Mouse (Mus musculus): Measurements from ENCODE around the gene Coq8a. TPM values are rescaled to one million over a fixed set of nuclear protein-coding genes. Genes with fewer than 3 reads are reported as not detected.
A peak's percentile ranks its signal among the peaks of the same experiment; 100 is the strongest.

The Coq8a gene
- polyA plus RNA-seq (2015; fragmentation: Nextera tagmentation; extraction: Ambion mirVana): 1.5 and 1.6 TPM in 2 replicates

DNA sequence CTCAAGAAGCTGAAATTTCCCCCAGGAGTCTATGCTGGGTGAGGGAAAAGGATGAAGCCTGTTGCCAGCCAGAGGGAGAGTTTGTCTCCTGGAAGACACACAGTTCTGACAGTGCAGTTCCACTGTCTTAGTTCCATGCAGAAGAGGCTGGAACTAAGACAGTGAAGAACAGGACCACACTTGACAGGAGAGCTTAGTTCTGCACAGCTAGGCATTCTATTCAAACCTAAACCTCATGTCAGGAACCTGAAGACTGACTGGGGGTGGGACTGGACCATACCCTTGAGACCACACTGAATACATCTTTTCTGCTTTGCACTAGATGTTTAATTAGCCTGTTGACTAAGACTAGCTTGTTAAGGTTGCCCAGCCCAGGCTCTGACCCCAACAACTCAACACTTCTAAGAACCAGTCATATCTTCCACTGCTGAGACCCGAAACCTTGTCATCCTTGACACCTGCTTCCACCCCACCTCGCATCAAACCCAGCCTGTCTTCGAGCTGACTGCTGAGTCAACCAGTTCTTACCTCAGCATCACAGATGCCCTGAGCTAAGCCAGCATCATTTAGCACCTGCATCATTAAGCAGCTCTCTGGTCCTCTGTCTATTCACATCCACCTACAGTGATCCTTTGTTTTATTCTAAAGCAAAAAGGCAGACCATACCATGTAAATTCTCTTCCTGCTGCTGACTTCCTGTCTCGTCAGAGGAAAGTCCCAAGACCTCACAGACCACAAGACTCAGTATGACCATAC lies at the start of gene Coq8a:
Coq8a (minus strand) TSS at position 644 of the 756 bp plus-strand sequence.
- no peaks in the 10 kb centered on the region for H3K36me3 ChIP-seq (ENCODE audit: poor library complexity, severe bottlenecking)
- H3K9ac ChIP-seq: no peak within 1 kb of the TSS
- peaks cover 12% of the 10 kb centered on the region for H3K4me1 ChIP-seq
- H3K27me3 ChIP-seq: peaks cover 11% of the 10 kb centered on the region
- 67% methylated on average over 4 of the region's 4 CpGs for WGBS
- no peak within 1 kb of the TSS for H3K27ac ChIP-seq
- no peak within 1 kb of the TSS for H3K4me3 ChIP-seq
- no peaks in the 10 kb centered on the region for H3K9me3 ChIP-seq (replicated peaks)
- ATAC-seq: no peak
- H3K4me2 ChIP-seq: no peak within 1 kb of the TSS

DNA sequence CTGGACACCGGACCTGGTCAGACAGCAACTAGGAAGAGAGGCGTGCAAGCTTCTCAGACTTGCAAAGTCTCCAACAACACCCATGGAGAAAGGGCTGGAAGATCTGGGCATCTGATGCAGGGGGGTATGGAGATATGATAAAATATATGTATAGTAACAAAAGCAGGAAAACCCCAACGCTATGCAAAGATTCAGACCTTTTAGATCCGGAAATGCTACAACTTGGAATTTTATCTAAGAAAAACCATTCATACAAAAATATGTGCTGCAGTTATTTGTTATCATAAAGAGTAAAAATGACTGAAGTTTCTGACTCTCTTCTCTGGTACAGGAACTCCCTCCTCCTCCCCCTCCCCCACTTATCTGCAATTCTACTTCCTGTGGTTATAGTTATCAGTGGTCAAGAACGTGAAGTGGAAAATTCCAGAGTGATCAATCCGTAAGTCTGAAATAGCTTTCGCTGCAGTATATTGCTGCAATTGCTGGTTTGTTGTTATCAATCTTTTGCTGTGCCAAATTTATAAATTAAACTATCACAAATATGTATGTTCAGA lies 49.3 kb upstream of the Coq8a start:
- H3K4me2 ChIP-seq: no peak overlapping the region
- H3K27ac ChIP-seq: no peak overlapping the region
- H3K4me3 ChIP-seq: no peak overlapping the region
- H3K27me3 ChIP-seq: no peaks in the 10 kb centered on the region
- 95% methylated on average over 7 of the region's 7 CpGs for WGBS
- ATAC-seq: no peak
- no peak overlapping the region for H3K9ac ChIP-seq
- no peaks in the 10 kb centered on the region for H3K36me3 ChIP-seq (ENCODE audit: poor library complexity, severe bottlenecking)
- H3K4me1 ChIP-seq: peaks cover 8% of the 10 kb centered on the region
- no peaks in the 10 kb centered on the region for H3K9me3 ChIP-seq (replicated peaks)

DNA sequence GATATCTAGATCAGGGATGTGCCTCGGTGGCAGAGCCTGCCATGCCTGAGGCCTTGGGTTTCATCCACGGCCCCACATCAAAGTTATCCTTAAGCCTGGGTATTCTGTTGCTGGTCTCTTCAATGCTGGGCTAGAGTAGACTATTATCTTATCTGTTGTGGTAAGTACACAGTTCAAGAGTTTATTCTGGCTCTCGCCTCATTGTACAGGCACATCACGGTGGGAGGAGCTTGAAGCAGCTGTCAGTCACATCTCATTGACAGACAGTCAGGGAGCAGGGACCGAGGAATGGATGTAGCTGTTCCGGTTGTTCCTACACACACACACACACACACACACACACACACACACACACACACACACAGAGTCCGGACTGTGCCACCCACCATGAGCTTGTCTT lies 48.5 kb upstream of the Coq8a start:
- H3K4me2 ChIP-seq: no peak overlapping the region
- no peaks in the 10 kb centered on the region for H3K9me3 ChIP-seq (replicated peaks)
- H3K9ac ChIP-seq: no peak overlapping the region
- no peaks in the 10 kb centered on the region for H3K27me3 ChIP-seq
- H3K27ac ChIP-seq: no peak overlapping the region
- no peaks in the 10 kb centered on the region for H3K36me3 ChIP-seq (ENCODE audit: poor library complexity, severe bottlenecking)
- ATAC-seq: no peak
- WGBS: 86% methylated on average over 7 of the region's 7 CpGs
- H3K4me3 ChIP-seq: no peak overlapping the region
- peaks cover 8% of the 10 kb centered on the region for H3K4me1 ChIP-seq

DNA sequence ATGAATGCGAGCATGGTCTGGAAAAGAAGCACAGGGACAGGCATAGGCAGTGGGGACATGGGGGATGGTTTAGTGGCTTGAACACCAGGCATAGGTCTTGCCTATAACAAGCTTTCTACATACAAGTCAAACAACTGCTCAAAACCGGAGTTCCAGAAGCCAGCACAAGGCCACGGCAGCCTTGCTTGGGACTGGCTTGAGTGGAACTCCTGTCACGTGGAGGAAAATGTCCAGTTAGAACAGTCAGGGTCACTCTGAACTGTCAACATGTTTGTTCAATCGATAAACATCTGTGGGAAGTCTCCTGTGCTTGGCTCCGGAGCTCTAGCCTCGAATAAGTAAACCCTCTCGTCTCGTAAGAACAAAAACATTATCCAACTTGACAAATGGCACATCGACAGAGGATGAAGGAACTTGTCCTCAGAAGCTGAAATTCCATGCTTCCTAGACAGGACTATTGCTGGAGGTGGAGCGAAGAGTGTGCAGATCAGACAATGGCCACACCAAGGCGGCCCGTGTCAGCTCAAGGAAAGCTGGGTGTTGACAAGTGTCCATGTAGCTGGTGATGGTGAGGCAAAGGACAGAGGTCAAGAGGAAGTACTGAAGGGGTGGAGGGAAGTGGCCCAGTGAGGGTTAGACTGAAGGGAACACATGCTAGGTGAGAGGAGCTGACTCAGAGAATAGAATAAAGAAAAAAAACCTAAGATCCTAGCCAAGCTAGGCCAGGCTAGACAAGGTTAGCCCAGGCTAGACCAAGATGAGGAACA lies 46.5 kb upstream of the Coq8a start:
- Histone ChIP-seq H3K4me3 (no peak overlapping the region), H3K9ac (no peak overlapping the region), H3K36me3 (ENCODE audit: poor library complexity, severe bottlenecking) (no peaks in the 10 kb centered on the region), H3K4me1 (peaks cover 8% of the 10 kb centered on the region), H3K9me3 (replicated peaks) (no peaks in the 10 kb centered on the region), H3K27me3 (no peaks in the 10 kb centered on the region), H3K27ac (no peak overlapping the region), H3K4me2 (no peak overlapping the region)
- no peak for ATAC-seq
- 93% methylated on average over 13 of the region's 13 CpGs for WGBS

DNA sequence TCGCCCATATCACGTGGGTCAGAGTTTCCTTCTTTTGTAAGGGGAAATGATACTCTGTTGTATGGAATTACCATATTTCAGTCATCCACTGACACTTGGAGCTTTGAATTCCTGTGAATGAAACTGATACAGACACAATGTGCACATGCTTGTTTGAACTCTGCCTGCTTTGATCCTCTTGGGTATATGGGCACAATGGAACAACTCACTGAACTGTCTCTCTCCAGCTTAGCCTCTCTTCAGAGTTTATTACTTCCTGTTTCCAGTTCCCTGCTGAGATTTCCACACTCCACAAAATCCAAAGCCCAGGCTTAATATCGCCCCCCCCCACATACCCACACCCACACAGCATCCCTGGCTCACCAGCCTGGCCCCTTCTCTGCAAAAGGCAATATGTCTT lies 32.3 kb upstream of the Coq8a start:
- Histone ChIP-seq H3K36me3 (ENCODE audit: poor library complexity, severe bottlenecking) (no peaks in the 10 kb centered on the region), H3K27ac (no peak overlapping the region), H3K4me3 (no peak overlapping the region), H3K9me3 (replicated peaks) (no peaks in the 10 kb centered on the region; the same call in 1 of the 2 replicates), H3K27me3 (no peaks in the 10 kb centered on the region), H3K4me1 (no peaks in the 10 kb centered on the region), H3K9ac (no peak overlapping the region), H3K4me2 (no peak overlapping the region)
- 74% methylated on average over 3 of the region's 3 CpGs for WGBS
- no peak for ATAC-seq

DNA sequence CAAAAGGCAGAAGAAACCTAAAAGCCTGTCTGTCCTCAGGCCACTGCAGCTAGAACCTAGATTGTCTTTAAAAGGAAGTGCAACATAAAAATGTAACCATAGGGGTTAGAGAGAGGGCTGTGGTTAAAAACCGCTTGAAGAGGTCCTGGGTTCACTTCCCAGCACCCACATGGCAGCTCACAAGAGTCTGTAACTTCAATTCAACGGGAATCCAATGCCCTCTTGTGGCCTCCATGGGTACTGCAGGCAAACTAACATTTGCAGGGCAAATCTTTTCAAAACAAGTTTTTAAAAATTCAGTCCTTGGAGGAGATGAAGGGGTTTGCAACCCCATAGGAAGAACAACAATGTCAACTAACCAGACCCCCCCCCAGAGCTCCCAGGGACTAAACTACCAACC lies 31.2 kb upstream of the Coq8a start:
- Histone ChIP-seq H3K27ac (no peak overlapping the region), H3K9me3 (replicated peaks) (no peaks in the 10 kb centered on the region; the same call in 1 of the 2 replicates), H3K27me3 (no peaks in the 10 kb centered on the region), H3K9ac (no peak overlapping the region), H3K4me3 (no peak overlapping the region), H3K36me3 (ENCODE audit: poor library complexity, severe bottlenecking) (no peaks in the 10 kb centered on the region), H3K4me1 (peaks cover 10% of the 10 kb centered on the region), H3K4me2 (no peak overlapping the region)
- no peak for ATAC-seq
- whole genome bisulfite sequencing: 25% methylated on average over 2 of the region's 2 CpGs

DNA sequence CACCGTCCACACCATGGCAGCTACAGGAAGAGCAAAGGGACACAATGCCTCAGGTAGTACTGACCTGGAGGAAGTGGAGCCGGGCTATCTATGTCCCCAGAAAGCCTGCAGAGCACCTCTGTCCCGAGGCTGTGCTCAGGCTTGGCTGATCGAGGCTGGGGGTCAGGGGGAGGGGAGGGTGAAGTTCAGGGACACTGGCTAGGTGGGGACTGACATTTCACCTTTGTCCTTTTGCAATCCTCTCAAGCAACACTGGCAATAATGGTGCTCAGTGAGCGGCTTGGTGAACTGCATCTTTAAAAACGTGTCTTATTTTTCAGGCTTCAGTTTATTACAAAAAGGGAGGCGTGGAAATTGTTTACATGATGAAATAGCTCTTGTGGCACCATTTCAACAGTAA lies 30.5 kb upstream of the Coq8a start:
- no peak for ATAC-seq
- Histone ChIP-seq H3K4me1 (peaks cover 12% of the 10 kb centered on the region), H3K4me2 (no peak overlapping the region), H3K27ac (no peak overlapping the region), H3K27me3 (no peaks in the 10 kb centered on the region), H3K36me3 (ENCODE audit: poor library complexity, severe bottlenecking) (no peaks in the 10 kb centered on the region), H3K4me3 (no peak overlapping the region), H3K9ac (no peak overlapping the region), H3K9me3 (replicated peaks) (no peaks in the 10 kb centered on the region; the same call in 1 of the 2 replicates)
- 90% methylated on average over 7 of the region's 7 CpGs for WGBS

DNA sequence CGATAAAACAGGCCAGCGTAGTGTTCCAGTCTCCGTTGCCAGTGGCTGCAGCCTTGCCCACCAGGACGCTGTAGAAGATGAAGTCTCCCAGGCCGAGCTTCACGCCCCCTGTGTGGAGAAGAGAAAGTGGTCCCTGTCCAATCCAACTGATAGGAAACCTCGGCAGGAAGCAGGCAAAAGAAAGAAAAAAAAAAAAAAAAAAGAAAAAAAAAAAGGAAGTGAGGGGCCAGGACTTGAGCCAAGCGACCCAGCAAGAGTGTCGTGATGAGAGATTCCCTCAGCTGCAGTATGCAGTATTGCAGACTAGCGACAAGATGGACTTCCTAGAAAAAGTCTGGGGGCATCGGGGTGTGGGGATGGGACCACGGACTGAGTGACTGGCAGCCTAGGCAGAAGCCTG lies 29.5 kb upstream of the Coq8a start:
- Histone ChIP-seq H3K9me3 (replicated peaks) (no peaks in the 10 kb centered on the region; the same call in 1 of the 2 replicates), H3K27ac (no peak overlapping the region), H3K9ac (no peak overlapping the region), H3K27me3 (no peaks in the 10 kb centered on the region), H3K4me3 (no peak overlapping the region), H3K4me1 (peaks cover 12% of the 10 kb centered on the region), H3K36me3 (ENCODE audit: poor library complexity, severe bottlenecking) (no peaks in the 10 kb centered on the region), H3K4me2 (no peak overlapping the region)
- no peak for ATAC-seq
- WGBS: 88% methylated on average over 12 of the region's 12 CpGs

DNA sequence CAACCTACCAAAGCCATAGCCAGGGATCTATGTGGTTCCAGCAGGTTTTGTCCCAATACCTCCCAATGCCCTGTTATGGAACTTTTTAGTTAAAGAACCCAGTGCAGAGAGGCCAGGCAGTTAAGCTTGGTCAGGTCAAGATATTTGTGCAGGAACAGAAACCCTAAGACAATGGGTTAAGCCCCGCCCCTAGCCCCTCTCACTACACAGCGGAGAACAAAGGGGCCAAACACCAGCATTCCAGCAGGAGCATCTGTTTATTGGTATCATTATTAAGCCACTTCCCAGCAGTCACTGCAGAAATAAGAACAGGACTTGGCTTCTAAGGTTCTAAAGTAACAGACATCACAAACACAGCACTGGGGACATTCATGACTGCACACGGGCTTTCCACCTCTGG lies 27.4 kb upstream of the Coq8a start:
- no peak overlapping the region for H3K27ac ChIP-seq
- peak overlapping the region; percentile 65 for H3K4me2 ChIP-seq
- H3K36me3 ChIP-seq (ENCODE audit: poor library complexity, severe bottlenecking): no peaks in the 10 kb centered on the region
- no peaks in the 10 kb centered on the region; the same call in 1 of the 2 replicates for H3K9me3 ChIP-seq (replicated peaks)
- 82% methylated on average over 3 of the region's 3 CpGs for WGBS
- no peaks in the 10 kb centered on the region for H3K27me3 ChIP-seq
- peaks cover 12% of the 10 kb centered on the region for H3K4me1 ChIP-seq
- no peak for ATAC-seq
- H3K9ac ChIP-seq: no peak overlapping the region
- no peak overlapping the region for H3K4me3 ChIP-seq

DNA sequence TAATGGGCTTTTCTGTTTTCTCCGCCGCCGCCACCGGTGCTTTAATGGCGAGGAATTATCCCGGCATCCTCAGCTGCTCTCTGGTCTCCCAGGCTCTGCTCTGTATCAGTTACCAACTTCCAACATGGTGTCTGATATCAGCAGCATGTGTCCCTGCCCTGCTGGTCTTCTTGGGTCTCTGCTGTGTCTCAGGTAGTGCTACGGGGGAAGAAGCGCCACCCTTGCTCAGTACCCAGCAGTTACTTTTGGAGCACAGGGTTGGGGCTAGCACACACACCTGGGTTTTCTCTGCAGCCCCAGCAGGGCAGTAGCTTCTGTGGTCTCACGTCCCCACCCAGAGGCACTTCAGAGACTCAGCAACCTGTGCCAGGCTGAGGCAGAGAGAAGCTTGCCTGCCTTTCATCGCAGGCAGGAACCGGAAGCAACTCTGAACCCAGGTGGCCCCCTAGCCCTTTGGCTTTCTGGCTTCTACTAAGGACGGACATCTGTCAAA lies 26.9 kb upstream of the Coq8a start:
- Histone ChIP-seq H3K9me3 (replicated peaks) (no peaks in the 10 kb centered on the region; the same call in 1 of the 2 replicates), H3K36me3 (ENCODE audit: poor library complexity, severe bottlenecking) (no peaks in the 10 kb centered on the region), H3K4me2 (peak overlapping the region; percentile 65), H3K27me3 (no peaks in the 10 kb centered on the region), H3K9ac (peak overlapping the region; percentile 35), H3K27ac (no peak overlapping the region), H3K4me1 (peaks cover 12% of the 10 kb centered on the region), H3K4me3 (peak overlapping the region; percentile 41)
- ATAC-seq: peak; percentile 65
- 11% methylated on average over 12 of the region's 12 CpGs for WGBS

DNA sequence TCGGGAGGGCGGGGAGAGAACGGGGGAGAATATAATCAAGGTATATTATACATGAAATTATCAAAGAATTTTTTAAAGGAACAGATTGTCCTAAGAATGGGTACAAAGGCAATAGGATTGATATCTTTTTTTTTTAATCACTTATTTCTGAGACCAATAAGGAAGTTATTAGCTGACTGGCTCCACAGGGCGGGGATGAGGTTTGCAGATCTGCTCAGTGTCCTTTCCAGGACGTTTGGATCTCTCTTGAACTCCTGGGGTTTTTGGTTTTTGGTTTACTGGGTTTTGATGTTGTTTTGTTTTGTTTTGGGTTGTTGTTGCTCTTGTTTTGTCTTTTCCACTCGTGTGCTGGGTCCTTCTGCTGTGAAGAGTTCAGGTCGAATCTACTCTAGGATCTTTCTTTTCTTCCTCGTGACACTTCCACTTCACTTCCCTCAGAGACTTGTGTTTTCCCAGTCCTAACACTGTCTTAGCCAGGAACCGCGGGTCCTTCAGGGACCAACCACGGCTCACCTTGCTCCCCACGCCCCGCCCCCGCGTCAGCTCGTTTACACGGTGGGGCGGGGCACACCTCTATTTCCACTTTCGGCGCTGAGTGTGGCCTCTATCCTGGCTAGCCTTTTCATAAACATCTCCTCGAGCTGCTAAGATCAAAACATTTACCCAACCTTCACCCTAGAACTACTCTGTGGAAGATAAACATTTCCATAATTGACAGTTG lies 26.3 kb upstream of the Coq8a start:
- peaks cover 12% of the 10 kb centered on the region for H3K4me1 ChIP-seq
- H3K36me3 ChIP-seq (ENCODE audit: poor library complexity, severe bottlenecking): no peaks in the 10 kb centered on the region
- 13% methylated on average over 21 of the region's 21 CpGs for WGBS
- peak overlapping the region; percentile 41 for H3K4me3 ChIP-seq
- H3K27ac ChIP-seq: no peak overlapping the region
- no peaks in the 10 kb centered on the region for H3K27me3 ChIP-seq
- ATAC-seq: peak; percentile 93
- peak overlapping the region; percentile 35 for H3K9ac ChIP-seq
- peak overlapping the region; percentile 65 for H3K4me2 ChIP-seq
- H3K9me3 ChIP-seq (replicated peaks): no peaks in the 10 kb centered on the region; the same call in 1 of the 2 replicates

All from forebrain, embryonic 13.5 days (tissue).